Mouse (Mus musculus) lung, embryonic 14.5 days (tissue): ENCODE data around the gene Zmiz1. TPM values are rescaled to one million over a fixed set of nuclear protein-coding genes. Genes with fewer than 3 reads are reported as not detected.

Experiments used
- ATAC-seq: fragments of 200-750 bp; cut with Nextera tagmentation; 2 replicates; pipeline ENCODE4 v1.8.0; 2017; ENCODE audit warnings: mild to moderate bottlenecking, moderate TSS enrichment, moderate library complexity; ENCODE audit not compliant: insufficient read depth
- DNase-seq: peaks from one replicate; pipeline ENCODE4 v3.0.0-alpha.2; 2015
- H3K27ac ChIP-seq: fragments of 300-500 bp; sonication (generic); 2 replicates; pipeline ENCODE4 v1.5.1; 2014; ENCODE audit warnings: low read depth, mild to moderate bottlenecking, moderate library complexity
- H3K27me3 ChIP-seq: fragments of 300-500 bp; sonication (generic); 2 replicates; pipeline ENCODE4 v1.6.1; 2014; ENCODE audit warnings: low read length, control low read depth; ENCODE audit not compliant: insufficient read depth
- H3K36me3 ChIP-seq: fragments of 300-500 bp; sonication (generic); 2 replicates; pipeline ENCODE4 v1.6.1; 2014; ENCODE audit warnings: control low read depth; ENCODE audit not compliant: insufficient read depth
- H3K4me1 ChIP-seq: fragments of 300-500 bp; sonication (generic); 2 replicates; pipeline ENCODE4 v1.6.1; 2014; ENCODE audit warnings: antibody characterized with exemption, control low read depth; ENCODE audit not compliant: insufficient read depth
- H3K4me2 ChIP-seq: fragments of 300-500 bp; sonication (generic); 2 replicates; pipeline ENCODE4 v1.6.1; 2014; ENCODE audit warnings: mild to moderate bottlenecking
- H3K4me3 ChIP-seq: fragments of 300-500 bp; sonication (generic); 2 replicates; pipeline ENCODE4 v1.5.1; 2014; ENCODE audit warnings: low read depth, low read length
- H3K9ac ChIP-seq: fragments of 300-500 bp; sonication (generic); 2 replicates; pipeline ENCODE4 v1.6.1; 2014
- H3K9me3 ChIP-seq: fragments of 300-500 bp; sonication (generic); 2 replicates; pipeline ENCODE4 v1.6.1; 2016; ENCODE audit warnings: low read depth, low read length, control low read depth
- CTCF ChIP-seq: IDR thresholded peaks from 2 replicates; pipeline ENCODE4 v1.5.1; 2016; ENCODE audit warnings: antibody characterized with exemption, low read depth
- WGBS: fragments of 180-500 bp; shearing (Covaris S2); extraction: QIAGEN DNeasy Blood & Tissue Kit; methylation state at CpG from one replicate; pipeline ENCODE4 v1.1.7; 2014; 5-methylcytosine and 5-hydroxymethylcytosine counted together
- polyA plus RNA-seq: library from polyadenylated mRNA; unstranded; fragments of >200 nt; fragmentation: Nextera tagmentation; extraction: Ambion mirVana; gene quantifications from 2 replicates; pipeline ENCODE4 v1.2.1, GENCODE M21; 2014

Gene Zmiz1
- polyA plus RNA-seq, 1 experiment from 2014 or later: 33.5 TPM

DNA sequence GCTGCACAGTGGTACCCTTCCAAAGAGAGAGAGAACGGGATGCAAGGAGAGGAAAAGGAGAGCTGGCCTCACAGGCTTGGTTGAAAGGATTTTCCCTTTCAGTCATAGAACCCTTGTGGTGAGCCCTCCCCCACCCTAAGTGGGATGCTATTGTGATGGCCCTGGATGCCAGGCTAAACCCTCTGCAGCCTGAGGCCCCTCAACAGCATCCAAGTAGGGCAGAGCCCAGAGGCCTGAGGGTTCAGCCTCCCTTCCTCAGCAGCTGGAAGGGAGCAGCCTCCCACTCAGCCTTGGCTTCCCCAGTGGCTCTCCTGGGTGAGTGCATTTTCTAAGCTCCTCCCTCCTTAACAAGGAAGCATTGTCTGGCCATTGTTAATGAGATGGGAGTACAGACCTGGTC is 121.4 kb downstream of the Zmiz1 start:
- H3K4me1 ChIP-seq: 0 out of 2 replicates have a peak, but pooled peaks cover 2% of the 10 kb centered on the region
- H3K27ac ChIP-seq: no peak overlapping the region
- no peak for ATAC-seq
- no peaks in the 10 kb centered on the region for H3K27me3 ChIP-seq
- H3K36me3 ChIP-seq: peaks cover 83% of the 10 kb centered on the region
- no peak for DNase-seq
- H3K4me2 ChIP-seq: no peak overlapping the region
- no peak overlapping the region for H3K4me3 ChIP-seq
- WGBS: 93% methylated on average over 1 of the region's 1 CpGs
- no peaks in the 10 kb centered on the region for H3K9me3 ChIP-seq
- no peak for TF ChIP-seq CTCF
- H3K9ac ChIP-seq: no peak overlapping the region

DNA sequence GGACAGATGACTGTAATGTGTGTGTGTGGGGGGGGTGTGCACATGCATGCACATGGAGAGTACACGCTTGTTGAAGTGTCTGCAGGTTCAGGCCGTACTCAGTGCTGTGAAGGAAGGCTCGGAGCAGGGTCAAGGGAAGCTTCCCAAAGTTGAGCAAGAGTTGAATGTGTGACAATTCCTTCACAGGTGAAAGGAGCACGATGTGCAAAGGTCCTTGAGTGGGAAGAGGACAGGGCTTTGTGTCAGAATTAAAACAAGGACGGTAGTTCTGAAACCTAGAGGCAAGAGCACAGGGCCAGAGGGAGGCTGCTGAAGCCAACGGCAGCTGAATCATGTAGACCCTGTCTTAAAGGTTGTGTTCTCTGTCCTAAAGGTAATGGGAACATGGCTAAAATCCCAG is 123.6 kb downstream of the Zmiz1 start:
- no peak for TF ChIP-seq CTCF
- Histone ChIP-seq H3K27ac (no peak overlapping the region), H3K4me3 (no peak overlapping the region), H3K9me3 (no peaks in the 10 kb centered on the region), H3K4me1 (peaks cover 15% of the 10 kb centered on the region), H3K27me3 (no peaks in the 10 kb centered on the region), H3K4me2 (no peak overlapping the region), H3K36me3 (peaks cover 66% of the 10 kb centered on the region), H3K9ac (no peak overlapping the region)
- 90% methylated on average over 6 of the region's 6 CpGs for WGBS
- DNase-seq (no peak), ATAC-seq (no peak)

DNA sequence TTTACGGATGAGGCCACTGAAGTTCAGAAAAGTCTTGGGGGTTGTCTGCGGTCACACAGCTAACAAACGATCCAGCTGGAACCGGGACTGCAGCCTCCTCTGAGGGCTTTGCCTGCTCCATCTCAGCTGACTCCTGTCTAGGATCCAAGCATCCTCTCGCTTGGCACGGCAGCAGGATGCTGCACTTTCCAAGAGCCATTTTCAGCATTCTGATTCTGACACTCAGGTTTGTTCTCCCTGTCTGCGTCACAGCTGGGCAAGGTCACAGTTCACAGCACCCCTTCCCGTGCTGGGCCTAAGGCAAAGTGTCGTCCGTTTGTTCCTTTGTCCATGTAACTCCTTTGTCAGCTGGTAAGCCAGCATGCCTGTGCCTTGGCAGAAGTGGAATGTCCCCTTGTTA is 124.9 kb downstream of the Zmiz1 start:
- Histone ChIP-seq H3K4me1 (peaks cover 25% of the 10 kb centered on the region), H3K27ac (no peak overlapping the region)
- ATAC-seq: no peak

DNA sequence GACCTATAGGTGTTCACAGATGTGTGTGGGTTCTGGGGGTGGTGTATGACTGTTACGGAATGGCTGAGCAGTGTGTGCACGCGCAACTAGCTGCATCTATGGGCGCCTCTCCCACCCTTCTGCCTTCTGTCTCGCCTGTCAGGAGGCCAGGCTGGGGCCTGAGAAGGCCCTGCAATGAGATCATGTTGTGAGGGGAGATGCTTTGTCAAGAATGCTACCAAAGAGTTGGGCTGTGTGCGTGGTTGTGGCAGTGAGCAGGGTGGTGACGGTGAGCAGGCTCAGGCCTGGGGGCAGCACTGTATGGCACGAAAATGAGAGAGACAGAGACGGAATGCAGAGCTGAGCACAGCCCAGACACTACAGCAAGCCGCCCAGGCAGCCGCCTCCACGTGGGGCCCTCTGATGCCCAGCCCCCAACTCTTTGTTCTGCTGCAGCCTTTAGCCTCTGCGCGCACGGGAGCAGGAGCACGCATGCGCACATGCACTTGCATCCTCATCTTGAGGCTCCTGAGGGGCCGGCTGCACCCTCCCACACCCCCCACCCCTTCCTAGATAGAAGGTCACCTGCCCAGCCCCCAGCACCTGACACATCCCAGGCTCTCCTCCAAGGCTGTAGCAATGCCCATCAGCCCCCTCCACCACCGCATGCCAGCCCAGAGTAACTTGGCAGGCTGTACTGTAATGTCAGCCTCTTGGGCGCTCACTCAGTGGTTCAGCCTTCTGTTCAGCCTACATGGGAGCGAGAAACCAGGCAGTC is 126.7 kb downstream of the Zmiz1 start:
- WGBS: 27% methylated on average over 21 of the region's 21 CpGs
- peaks cover 45% of the 10 kb centered on the region for H3K36me3 ChIP-seq
- no peaks in the 10 kb centered on the region for H3K27me3 ChIP-seq
- H3K9me3 ChIP-seq: no peaks in the 10 kb centered on the region
- peak overlapping the region; percentile 91 for H3K27ac ChIP-seq
- H3K4me3 ChIP-seq: no peak overlapping the region
- H3K4me1 ChIP-seq: peaks cover 25% of the 10 kb centered on the region
- DNase-seq (peak; percentile 79), ATAC-seq (peak; percentile 66)
- H3K9ac ChIP-seq: peak overlapping the region; percentile 4
- no peak overlapping the region for H3K4me2 ChIP-seq
- no peak for TF ChIP-seq CTCF

More for the DNA sequence above, 124.9 kb downstream of the Zmiz1 start:
- no peaks in the 10 kb centered on the region for H3K9me3 ChIP-seq
- no peak overlapping the region for H3K9ac ChIP-seq
- TF ChIP-seq CTCF: no peak
- H3K4me2 ChIP-seq: no peak overlapping the region
- no peak overlapping the region for H3K4me3 ChIP-seq
- no peaks in the 10 kb centered on the region for H3K27me3 ChIP-seq
- DNase-seq: no peak
- WGBS: 67% methylated on average over 10 of the region's 10 CpGs
- H3K36me3 ChIP-seq: peaks cover 53% of the 10 kb centered on the region

DNA sequence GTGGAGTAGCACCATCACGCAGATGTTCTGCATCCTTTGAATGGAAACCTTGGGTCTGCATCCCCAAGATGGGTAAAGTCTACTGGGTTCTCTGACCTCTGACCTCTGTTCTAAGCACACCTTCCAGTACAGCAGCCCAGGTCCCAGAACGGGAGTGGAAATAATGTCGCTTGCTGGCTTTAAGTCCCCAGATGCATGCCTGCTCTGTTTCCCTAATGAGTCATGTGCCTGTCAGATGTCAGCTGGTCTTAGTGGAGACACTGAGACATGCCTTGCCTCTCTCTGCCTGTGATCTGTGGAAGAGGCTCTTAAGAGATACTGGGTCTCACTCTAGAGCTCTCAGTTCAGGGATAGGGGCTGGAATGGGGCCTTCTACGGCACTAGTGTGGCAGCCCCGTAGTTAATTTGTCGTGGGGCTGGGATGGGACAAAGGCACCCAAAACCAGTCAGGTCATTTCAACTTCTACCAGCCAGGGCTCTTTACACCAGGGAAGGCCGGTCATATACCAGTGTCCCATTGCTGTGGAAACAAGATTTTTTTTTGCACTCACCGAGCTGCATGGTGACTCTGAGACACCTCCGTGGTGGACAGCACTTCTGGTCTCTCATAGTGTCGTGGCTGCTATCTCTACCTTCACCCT is 128.0 kb downstream of the Zmiz1 start:
- ATAC-seq (no peak), DNase-seq (peak; percentile 37)
- H3K27ac ChIP-seq: peak overlapping the region; percentile 91
- TF ChIP-seq CTCF: no peak
- H3K4me1 ChIP-seq: peaks cover 25% of the 10 kb centered on the region
- H3K4me3 ChIP-seq: no peak overlapping the region
- peak overlapping the region; percentile 37 for H3K9ac ChIP-seq
- WGBS: 36% methylated on average over 10 of the region's 10 CpGs
- H3K36me3 ChIP-seq: peaks cover 38% of the 10 kb centered on the region
- H3K4me2 ChIP-seq: peak overlapping the region; percentile 34; the same call in 1 of the 2 replicates
- H3K27me3 ChIP-seq: no peaks in the 10 kb centered on the region
- no peaks in the 10 kb centered on the region for H3K9me3 ChIP-seq

DNA sequence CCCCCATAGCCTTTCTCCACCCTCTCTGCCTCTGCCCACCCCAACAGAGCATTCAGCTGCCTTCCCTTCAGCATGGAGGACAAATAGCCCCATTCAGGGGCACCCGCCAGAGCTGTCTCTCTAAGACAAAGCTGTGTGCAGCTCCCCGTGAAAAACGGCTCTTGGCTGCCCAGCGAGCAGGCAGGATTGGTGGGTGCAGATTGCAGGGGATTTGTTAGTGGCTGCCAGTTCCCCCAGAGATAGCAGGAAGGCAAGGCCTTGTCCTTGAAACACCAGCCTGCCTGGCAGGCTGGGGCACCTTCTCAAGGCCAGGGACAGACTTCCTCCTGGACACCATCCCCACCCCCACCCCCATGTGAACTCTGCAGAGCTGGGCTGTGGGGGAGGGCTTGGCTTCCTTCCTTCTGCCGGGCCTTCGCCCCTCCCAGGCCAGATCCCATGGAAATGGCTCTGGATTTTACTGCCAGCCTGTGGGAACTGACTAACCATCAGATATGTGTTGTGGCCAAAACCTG is 128.6 kb downstream of the Zmiz1 start:
- DNase-seq: peak; percentile 72
- peak; percentile 38; the same call in 1 of the 2 replicates for ATAC-seq

DNA sequence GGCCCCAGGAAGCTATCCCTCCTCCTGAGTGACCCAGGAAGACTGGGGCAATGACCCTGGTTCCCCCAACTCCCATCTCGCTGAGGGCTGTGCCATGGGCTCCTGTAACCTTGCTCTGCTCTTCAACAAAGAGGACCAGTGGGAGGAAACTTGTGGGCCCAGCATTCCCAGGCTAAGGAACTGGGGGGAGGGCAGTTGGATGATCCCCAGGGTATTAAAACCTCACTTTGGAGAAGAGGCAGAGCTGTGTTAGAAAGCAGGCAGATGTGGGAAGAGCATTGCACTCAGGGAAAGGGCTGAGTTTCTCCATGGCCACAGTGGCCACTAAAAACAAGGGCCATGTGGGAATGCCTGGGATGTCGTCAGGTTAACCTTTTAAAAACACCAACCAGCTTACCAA is 129.2 kb downstream of the Zmiz1 start:
- WGBS: 54% methylated on average over 2 of the region's 2 CpGs
- H3K9me3 ChIP-seq: no peaks in the 10 kb centered on the region
- no peak for TF ChIP-seq CTCF
- 0 out of 2 replicates have a peak overlapping the region, but pooled peaks have one; percentile 18 for H3K4me2 ChIP-seq
- H3K9ac ChIP-seq: peak overlapping the region; percentile 37; the same call in 1 of the 2 replicates
- peaks cover 26% of the 10 kb centered on the region; the same call in 1 of the 2 replicates for H3K36me3 ChIP-seq
- H3K27me3 ChIP-seq: no peaks in the 10 kb centered on the region
- H3K4me1 ChIP-seq: peaks cover 25% of the 10 kb centered on the region
- peak overlapping the region; percentile 91 for H3K27ac ChIP-seq
- H3K4me3 ChIP-seq: no peak overlapping the region
- no peak for ATAC-seq
- peak; percentile 30 for DNase-seq

More for the DNA sequence above, 128.6 kb downstream of the Zmiz1 start:
- WGBS: 10% methylated on average over 6 of the region's 6 CpGs
- H3K9ac ChIP-seq: peak overlapping the region; percentile 37
- peak overlapping the region; percentile 91 for H3K27ac ChIP-seq
- H3K36me3 ChIP-seq: peaks cover 32% of the 10 kb centered on the region
- no peaks in the 10 kb centered on the region for H3K27me3 ChIP-seq
- no peak for TF ChIP-seq CTCF
- H3K4me1 ChIP-seq: peaks cover 25% of the 10 kb centered on the region
- no peaks in the 10 kb centered on the region for H3K9me3 ChIP-seq
- H3K4me3 ChIP-seq: no peak overlapping the region
- peak overlapping the region; percentile 34; the same call in 1 of the 2 replicates for H3K4me2 ChIP-seq
